Mouse (Mus musculus) ES-E14 (cell line): ENCODE data around the gene Timm13. TPM values are rescaled to one million over a fixed set of nuclear protein-coding genes. Genes with fewer than 3 reads are reported as not detected.
A peak's percentile ranks its signal among the peaks of the same experiment; 100 is the strongest.

Experiments used
- DNase-seq: peaks from one replicate; pipeline ENCODE4 v3.0.0-alpha.2; 2013; ENCODE audit warnings: low read depth, low spot score
- H3K27ac ChIP-seq: 2 replicates; pipeline ENCODE4 v1.5.1; 2012; ENCODE audit warnings: low read depth, mild to moderate bottlenecking, low read length, moderate library complexity, mixed read lengths; ENCODE audit not compliant: poor library complexity, insufficient read depth, severe bottlenecking
- H3K36me3 ChIP-seq: 2 replicates; pipeline ENCODE4 v1.6.1; 2012; ENCODE audit warnings: mild to moderate bottlenecking, low read length, moderate library complexity, mixed read lengths; ENCODE audit not compliant: control insufficient read depth, poor library complexity, insufficient read depth, severe bottlenecking
- H3K4me1 ChIP-seq, 2 experiments: fragments of 150-350 bp in 1 of 2; sonication (generic) in 1 of 2; 2 replicates each; pipeline ENCODE4 v1.6.1; 2012; ENCODE audit warnings: low read length in 2 of 2, mild to moderate bottlenecking in 1 of 2, mixed read lengths in 1 of 2; ENCODE audit not compliant: control insufficient read depth in 2 of 2, insufficient read depth in 2 of 2, poor library complexity in 1 of 2
- H3K4me3 ChIP-seq, 2 experiments: fragments of 150-350 bp in 1 of 2; sonication (generic) in 1 of 2; 2 replicates each; pipeline ENCODE4 v1.5.1; 2012; ENCODE audit warnings: low read length in 2 of 2, low read depth in 1 of 2, mild to moderate bottlenecking in 1 of 2, mixed read lengths in 1 of 2; ENCODE audit not compliant: insufficient read depth in 1 of 2, poor library complexity in 1 of 2, severe bottlenecking in 1 of 2
- H3K9ac ChIP-seq: 2 replicates; pipeline ENCODE4 v1.6.1; 2012; ENCODE audit warnings: low read depth, mild to moderate bottlenecking, low read length, mixed read lengths; ENCODE audit not compliant: poor library complexity, insufficient read depth, severe bottlenecking
- H3K9me3 ChIP-seq: fragments of 150-350 bp; sonication (generic); 2 replicates; pipeline ENCODE4 v1.6.1; 2012; ENCODE audit warnings: low read depth, mild to moderate bottlenecking, low read length; ENCODE audit not compliant: control insufficient read depth, insufficient read depth
- CHD2 ChIP-seq: IDR thresholded peaks from 2 replicates; pipeline ENCODE4 v1.6.1; 2014; ENCODE audit warnings: mild to moderate bottlenecking, low read depth, low read length, inconsistent platforms
- HCFC1 ChIP-seq: IDR thresholded peaks from 2 replicates; pipeline ENCODE4 v1.6.1; 2012; ENCODE audit warnings: low read length, inconsistent platforms, borderline replicate concordance; ENCODE audit not compliant: insufficient read depth
- MAFK ChIP-seq: IDR thresholded peaks from 2 replicates; pipeline ENCODE4 v1.6.1; 2014; ENCODE audit warnings: mild to moderate bottlenecking, low read depth, low read length, inconsistent platforms; ENCODE audit not compliant: insufficient read depth
- ZC3H11A ChIP-seq: IDR thresholded peaks from 2 replicates; pipeline ENCODE4 v1.6.1; 2012; ENCODE audit warnings: low read depth, mild to moderate bottlenecking, inconsistent platforms, low read length, borderline replicate concordance
- ZNF384 ChIP-seq: IDR thresholded peaks from 2 replicates; pipeline ENCODE4 v1.6.1; 2012; ENCODE audit warnings: low read depth, low read length, inconsistent platforms
- in situ Hi-C, 2 experiments: fragments of 600-800 bp; cut with MboI; formaldehyde crosslinking; loops; one replicate each; pipeline ENCODE4 v1.15.1; 2025; ENCODE audit warnings: low sequenced_read_pairs in 2 of 2, inconsistent platforms in 1 of 2; ENCODE audit not compliant: unreplicated experiment in 2 of 2
- total RNA-seq: library from RNA; depleted of rRNA; stranded (reverse); fragments of 300-350 nt; gene quantifications from 2 replicates; pipeline ENCODE4 v1.2.3, GENCODE M21; 2012

Gene Timm13
- total RNA-seq, 1 experiment: 244 TPM

DNA sequence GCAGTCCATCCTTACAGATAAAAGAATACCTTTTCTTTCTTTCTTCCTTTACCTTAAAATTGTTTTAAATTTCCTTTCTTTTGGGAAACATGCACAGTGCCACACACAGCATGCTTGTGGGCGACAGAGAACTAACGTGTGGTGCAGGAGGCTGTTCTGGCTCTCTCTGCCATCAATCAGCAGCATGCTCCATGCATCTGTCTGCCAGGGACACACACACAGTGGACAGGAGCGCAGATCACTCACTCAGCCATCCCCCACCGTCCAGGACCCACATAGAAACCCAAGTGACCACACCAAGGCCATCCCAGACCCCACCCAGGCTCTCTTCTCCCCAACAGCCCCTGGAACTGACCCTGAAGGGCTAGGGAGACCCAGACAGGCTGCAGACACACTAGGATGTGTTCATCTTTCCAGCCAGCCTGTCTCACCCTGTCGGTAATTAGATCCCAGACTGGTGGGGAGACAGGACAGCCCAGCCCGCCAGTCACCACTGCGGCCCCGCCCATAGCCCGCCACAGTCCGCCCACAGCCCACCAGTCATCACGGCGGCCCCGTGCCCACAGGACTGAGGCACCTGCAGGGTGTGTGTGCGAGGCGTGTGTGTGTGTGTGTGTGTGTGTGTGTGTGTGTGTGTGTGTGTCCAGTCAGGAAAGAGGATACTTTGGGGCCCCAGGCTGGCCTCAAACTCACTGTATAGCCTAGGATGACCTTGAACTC lies 38.2 kb upstream of the Timm13 start:
- Histone ChIP-seq H3K4me1 (peaks cover 24 to 50% of the 10 kb centered on the region in 2 experiments), H3K36me3 (no peaks in the 10 kb centered on the region), H3K27ac (no peak overlapping the region; the same call in 1 of the 2 replicates), H3K4me3 (peak overlapping the region; percentile 32 to 38; a peak in 3 of 4 replicates), H3K9ac (peak overlapping the region; percentile 18; the same call in 1 of the 2 replicates), H3K9me3 (no peaks in the 10 kb centered on the region)
- no peak for DNase-seq
- TF ChIP-seq MAFK (no peak), CHD2 (no peak), ZNF384 (no peak), ZC3H11A (no peak), HCFC1 (no peak)
- in situ Hi-C loops: no loop called here

DNA sequence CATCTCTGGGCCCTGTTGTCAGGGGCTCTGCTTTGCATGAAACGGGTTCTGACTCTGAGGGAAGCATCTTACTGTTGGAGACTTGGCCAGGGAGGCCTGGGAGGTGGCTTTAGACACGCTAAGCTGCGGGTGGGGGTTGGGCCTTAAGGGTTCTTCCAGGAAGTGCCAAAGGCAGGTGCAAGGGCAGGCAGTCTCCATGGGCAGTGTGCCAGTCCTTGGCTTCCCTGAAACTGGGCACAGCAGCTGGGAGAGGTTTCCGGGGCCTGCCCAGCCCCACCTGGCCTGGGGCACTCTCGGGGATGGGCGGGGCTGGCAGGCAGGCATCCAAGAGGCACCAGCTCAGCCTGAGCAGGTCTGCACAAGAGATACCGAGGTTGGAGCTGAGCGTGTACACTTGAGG lies 36.9 kb upstream of the Timm13 start:
- H3K9ac ChIP-seq: no peak overlapping the region
- DNase-seq: no peak
- no peak overlapping the region for H3K4me3 ChIP-seq
- no peaks in the 10 kb centered on the region for H3K9me3 ChIP-seq
- H3K36me3 ChIP-seq: no peaks in the 10 kb centered on the region
- in situ Hi-C loops: no loop called here
- H3K27ac ChIP-seq: no peak overlapping the region
- TF ChIP-seq MAFK: no peak
- TF ChIP-seq CHD2: no peak
- TF ChIP-seq ZNF384: no peak
- no peak for TF ChIP-seq ZC3H11A
- TF ChIP-seq HCFC1: no peak
- peaks cover 23 to 57% of the 10 kb centered on the region in 2 experiments for H3K4me1 ChIP-seq

DNA sequence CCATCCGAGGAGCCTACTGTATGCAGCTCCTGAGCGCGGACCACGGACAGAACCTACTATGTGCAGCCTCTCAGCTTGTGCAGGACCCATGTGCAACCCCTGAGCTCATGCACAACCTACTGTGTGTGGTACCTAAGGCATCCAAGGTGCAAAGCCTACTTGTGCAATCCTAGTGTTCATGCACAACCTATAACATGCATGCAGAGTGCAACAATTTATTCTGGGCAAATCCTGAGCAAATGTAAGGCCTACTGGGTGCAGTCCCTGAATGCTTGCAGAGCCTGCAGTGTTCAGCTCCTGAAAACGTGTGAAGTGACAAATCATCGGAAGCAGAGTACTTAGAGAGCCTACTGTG lies 36.0 kb upstream of the Timm13 start:
- TF ChIP-seq ZNF384: no peak
- no peak for TF ChIP-seq HCFC1
- TF ChIP-seq CHD2: no peak
- no peak for TF ChIP-seq MAFK
- TF ChIP-seq ZC3H11A: no peak
- H3K4me3 ChIP-seq: peak overlapping the region; percentile 38 to 44; a peak in 2 of 4 replicates
- H3K4me1 ChIP-seq: peaks cover 23 to 63% of the 10 kb centered on the region in 2 experiments
- no peak for DNase-seq
- H3K27ac ChIP-seq: no peak overlapping the region
- H3K9ac ChIP-seq: no peak overlapping the region
- in situ Hi-C loops: no loop called here
- H3K36me3 ChIP-seq: peaks cover 1% of the 10 kb centered on the region; the same call in 1 of the 2 replicates
- H3K9me3 ChIP-seq: no peaks in the 10 kb centered on the region

DNA sequence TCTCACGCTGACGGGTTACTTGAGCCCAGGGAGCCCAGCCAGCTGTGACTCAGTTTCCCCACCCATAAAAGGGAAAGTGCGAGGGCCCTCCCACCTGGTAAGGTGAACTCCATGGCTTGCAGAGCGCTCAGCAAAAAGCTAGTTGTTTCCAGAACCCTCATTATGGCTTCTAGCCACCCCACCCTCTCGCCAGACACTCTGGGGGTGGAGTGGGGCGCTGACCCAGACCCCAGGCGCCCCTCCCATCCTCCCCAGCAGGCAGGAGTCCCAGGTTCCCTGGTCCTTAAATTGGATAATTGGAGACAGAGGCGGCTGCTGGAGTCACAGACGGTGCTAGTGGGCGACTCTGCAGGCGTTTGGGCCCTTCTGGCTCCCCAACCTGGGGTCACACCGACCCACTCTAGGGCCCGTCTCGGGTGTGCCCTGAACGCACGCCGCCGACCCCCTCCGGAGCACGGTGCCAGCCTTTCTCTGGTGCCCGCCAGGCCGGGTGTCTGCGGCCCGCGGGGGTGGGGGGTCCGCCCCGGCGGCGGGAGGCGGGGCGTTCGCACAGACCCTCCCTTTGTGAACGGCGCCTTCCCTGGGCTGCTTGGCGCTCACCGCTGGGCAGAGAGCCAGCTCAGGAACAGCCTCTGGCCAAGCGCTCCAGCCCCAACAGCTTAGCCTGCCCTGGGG lies 35.5 kb upstream of the Timm13 start:
- Histone ChIP-seq H3K27ac (no peak overlapping the region), H3K4me3 (peak overlapping the region; percentile 38 to 44; a peak in 2 of 4 replicates), H3K36me3 (peaks cover 5% of the 10 kb centered on the region; the same call in 1 of the 2 replicates), H3K4me1 (peaks cover 19 to 64% of the 10 kb centered on the region in 2 experiments), H3K9ac (peak overlapping the region; percentile 35; the same call in 1 of the 2 replicates), H3K9me3 (no peaks in the 10 kb centered on the region)
- no peak for DNase-seq
- TF ChIP-seq ZC3H11A (no peak), MAFK (no peak), HCFC1 (no peak), ZNF384 (no peak), CHD2 (no peak)
- in situ Hi-C loops: no loop called here
